Mouse (Mus musculus) brain, adult 10 weeks (tissue): ENCODE measurements around the gene Mllt1. TPM values are rescaled to one million over a fixed set of nuclear protein-coding genes. Genes with fewer than 3 reads are reported as not detected.

Source experiments
- polyA plus RNA-seq: library from polyadenylated mRNA; stranded (reverse); fragments of 350-450 nt; fragmentation: Illumina TruSeq; extraction: RNeasy Lipid Tissue Mini Kit (QIAGEN cat#74804); gene quantifications from one replicate; pipeline ENCODE4 v1.2.3, GENCODE M21; 2015; ENCODE audit warnings: low read depth, low replicate concordance

Gene Mllt1
- 54.9 TPM for polyA plus RNA-seq

GRCm38 (mm10) chr17:56935363-56936131 is at the start of gene Mllt1:
TSS of gene Mllt1 (minus strand) at chr17:56935415.

GRCm38 (mm10) chr17:56982013-56982412 is 46.8 kb upstream of the Mllt1 start, which contains the start of gene Acer1:
TSS of gene Acer1 (minus strand) at chr17:56982126.

GRCm38 (mm10) chr17:56874936-56875651 is 60.1 kb downstream of the Mllt1 start, which contains the start of gene 1700061G19Rik:
TSS of gene 1700061G19Rik (plus strand) at chr17:56875477.

GRCm38 (mm10) chr17:56874237-56874636 is 61.0 kb downstream of the Mllt1 start, which contains the start of gene Acsbg2:
TSS of gene Acsbg2 (minus strand) at chr17:56874447.

Other genes with a start within 250 kb of the Mllt1 start
- gene Ndufa11, start 217.6 kb downstream of the Mllt1 start, polyA plus RNA-seq: 512 TPM
- gene Vmac, start 217.4 kb downstream of the Mllt1 start, polyA plus RNA-seq: 13.8 TPM
- 2.6 TPM for gene Nrtn, start 177.9 kb downstream of the Mllt1 start, polyA plus RNA-seq
- 73.7 TPM for gene Dus3l, start 170.7 kb downstream of the Mllt1 start, polyA plus RNA-seq
- gene Prr22, start 165.2 kb downstream of the Mllt1 start, polyA plus RNA-seq: 1.7 TPM
- 2.1 TPM for gene Rfx2, start 104.4 kb downstream of the Mllt1 start, polyA plus RNA-seq
- not detected for gene Acsbg2, start 61.0 kb downstream of the Mllt1 start, polyA plus RNA-seq
- 0.33 TPM for gene 1700061G19Rik, start 59.9 kb downstream of the Mllt1 start, polyA plus RNA-seq
- not detected for gene Acer1, start 46.7 kb upstream of the Mllt1 start, polyA plus RNA-seq
- gene Clpp, start 54.9 kb upstream of the Mllt1 start, polyA plus RNA-seq: 109 TPM
- 39.4 TPM for gene Alkbh7, start 61.9 kb upstream of the Mllt1 start, polyA plus RNA-seq
- not detected for gene Pspn, start 64.6 kb upstream of the Mllt1 start, polyA plus RNA-seq
- 70.7 TPM for gene Gtf2f1, start 75.9 kb upstream of the Mllt1 start, polyA plus RNA-seq
- gene Gm17949, start 76.1 kb upstream of the Mllt1 start, polyA plus RNA-seq: not detected
- 44.1 TPM for gene Khsrp, start 96.1 kb upstream of the Mllt1 start, polyA plus RNA-seq
- not detected for gene Slc25a41, start 106.2 kb upstream of the Mllt1 start, polyA plus RNA-seq
- gene Crb3, start 123.7 kb upstream of the Mllt1 start, polyA plus RNA-seq: 1.5 TPM
- 246 TPM for gene Slc25a23, start 124.4 kb upstream of the Mllt1 start, polyA plus RNA-seq
- 1.8 TPM for gene Dennd1c, start 143.1 kb upstream of the Mllt1 start, polyA plus RNA-seq
- 670 TPM for gene Tubb4a, start 152.4 kb upstream of the Mllt1 start, polyA plus RNA-seq
- gene Tnfsf9, start 169.9 kb upstream of the Mllt1 start, polyA plus RNA-seq: 0.73 TPM
- gene Cd70, start 214.4 kb upstream of the Mllt1 start, polyA plus RNA-seq: not detected